Mouse (Mus musculus) urinary bladder, adult 18-20 months (tissue): ENCODE data around the gene Rprml.
A peak's percentile ranks its signal among the peaks of the same experiment; 100 is the strongest.

Experiments used
- DNase-seq, 2 experiments: peaks; one replicate each; pipeline ENCODE4 v3.0.0; 2022; ENCODE audit warnings: low spot score in 2 of 2, mixed read lengths in 2 of 2

The Rprml gene

DNA sequence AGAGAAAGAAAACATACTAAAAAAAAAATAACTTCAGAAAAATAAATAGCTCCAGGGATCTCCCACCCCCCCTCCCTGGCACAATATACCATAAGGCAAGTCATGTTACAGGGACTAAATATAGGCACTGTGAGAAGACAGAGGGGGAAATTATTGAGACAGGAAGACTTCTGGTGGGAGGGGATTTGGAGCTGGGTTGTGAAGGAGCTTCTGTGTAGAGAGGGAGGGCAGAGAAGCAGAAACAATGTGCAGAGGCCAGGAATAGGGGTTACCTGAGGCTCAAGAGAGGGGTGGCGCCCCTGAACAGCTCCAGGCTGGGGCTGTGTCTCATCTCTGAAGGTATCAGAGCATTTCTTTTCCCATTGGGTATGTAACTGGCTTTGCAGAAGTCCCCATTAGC lies 16.3 kb downstream of the Rprml start:
- DNase-seq: no peak

DNA sequence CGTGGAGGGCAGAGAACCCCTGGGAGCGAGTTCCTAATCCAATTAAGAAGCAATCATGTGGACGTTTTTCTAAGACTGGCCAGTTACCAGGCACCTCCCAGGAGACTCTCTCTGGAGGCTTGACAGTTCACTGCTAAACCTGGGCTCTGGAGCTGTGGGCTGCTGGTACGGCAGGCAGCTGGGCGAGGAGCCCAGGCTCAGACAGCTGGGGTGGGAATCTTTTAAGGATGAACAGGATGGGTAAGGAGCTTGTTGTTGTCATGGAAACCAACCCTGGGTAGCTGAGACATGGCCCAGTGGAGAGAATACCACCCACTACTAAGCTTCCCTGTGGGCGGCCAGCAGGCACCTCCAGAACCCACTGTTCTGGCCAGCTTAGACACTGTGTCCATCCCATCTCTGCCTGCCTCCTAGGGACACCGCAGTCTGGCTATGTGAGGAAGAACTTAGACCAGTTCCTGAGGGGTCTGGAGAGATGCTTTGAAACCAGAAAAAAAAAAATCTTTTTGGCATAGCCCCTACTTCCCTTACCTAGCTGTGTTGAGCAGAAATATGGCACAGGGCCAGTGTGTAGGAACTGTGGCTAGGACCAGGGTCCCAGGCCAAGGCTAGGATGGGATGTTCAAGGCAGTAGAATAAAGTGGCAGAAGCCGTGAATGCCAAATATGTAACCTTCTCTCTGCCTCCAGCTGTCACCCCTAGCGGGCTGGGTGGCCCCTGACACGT lies 17.0 kb downstream of the Rprml start:
- DNase-seq: no peak

DNA sequence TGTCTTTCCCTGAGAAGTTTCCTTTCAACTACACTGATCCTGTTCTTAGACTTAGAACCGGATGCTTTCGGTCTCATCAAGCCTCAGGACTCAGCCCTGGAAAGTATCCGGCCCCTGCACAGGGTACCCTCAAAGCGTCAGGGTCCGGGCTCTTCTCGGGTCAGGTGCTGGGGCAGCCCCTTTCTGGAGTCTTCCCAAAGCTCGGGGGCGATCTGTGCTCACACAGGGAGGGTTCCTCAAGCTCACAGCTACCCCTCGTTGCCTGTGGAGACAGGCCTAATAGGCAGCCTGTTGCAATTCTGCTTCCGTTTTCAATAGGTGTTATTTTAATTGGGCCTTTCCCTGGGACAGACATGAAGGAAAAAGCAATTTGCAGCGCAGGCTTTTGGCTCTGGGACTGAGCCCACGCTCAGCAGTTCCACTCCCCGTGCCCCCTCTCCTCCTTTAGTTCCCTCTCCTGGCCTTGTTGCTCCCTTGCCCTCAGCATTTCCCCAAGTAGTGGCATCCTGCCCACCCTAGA lies 17.6 kb downstream of the Rprml start:
- no peak for DNase-seq

GRCm38 (mm10) chr11:103675556-103675955 lies 26.2 kb downstream of the Rprml start:
- DNase-seq: peak in 1 of 2 experiments; percentile 39

- DNase-seq: peak in 1 of 2 experiments; percentile 19
Observed at GRCm38 (mm10) chr11:103677042-103677441, 27.7 kb downstream of the Rprml start.

GRCm38 (mm10) chr11:103683667-103684334 lies 34.4 kb downstream of the Rprml start:
- no peak for DNase-seq

DNA sequence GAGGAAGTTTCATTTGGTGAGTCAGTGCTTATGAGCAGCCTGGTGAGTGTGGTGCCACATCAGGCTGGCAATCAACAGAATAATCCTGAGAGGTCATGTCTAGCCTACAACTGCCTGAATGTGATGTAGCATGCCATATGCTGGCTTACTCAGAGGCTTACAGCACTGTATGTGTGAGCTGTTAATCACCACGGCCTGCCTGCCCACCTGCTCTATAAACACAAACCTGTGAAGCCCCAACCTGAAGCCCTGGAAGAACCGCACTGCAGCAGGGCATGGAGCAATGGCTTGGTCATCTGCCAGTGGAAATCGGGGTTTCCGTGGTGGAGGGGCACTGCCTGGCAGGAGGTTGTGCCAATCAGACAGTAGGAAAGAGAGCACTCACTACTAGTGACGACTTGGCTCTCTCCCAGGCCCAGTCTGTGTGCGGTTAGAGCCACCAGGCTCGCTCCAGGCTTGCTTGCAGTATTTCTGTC lies 35.9 kb downstream of the Rprml start:
- DNase-seq: no peak

DNA sequence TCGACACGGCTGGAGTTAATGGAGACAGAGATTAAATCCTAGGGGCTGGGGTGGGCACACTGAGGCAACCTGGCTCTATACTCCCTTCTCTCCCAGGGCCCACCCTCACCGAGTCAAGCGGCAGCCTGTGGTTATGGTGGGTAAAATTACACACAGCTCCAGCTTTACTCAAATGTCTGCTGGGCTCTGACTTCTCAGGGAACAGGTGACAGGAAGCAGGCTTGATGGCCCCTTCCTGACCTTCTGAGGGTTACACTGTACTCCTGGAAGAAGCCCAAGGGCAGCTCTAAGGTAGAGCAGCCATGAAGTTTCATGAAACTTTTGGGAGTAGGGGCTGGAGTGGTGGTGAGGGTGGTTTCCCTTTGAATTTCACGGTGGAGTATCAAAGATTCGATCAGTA lies 37.3 kb downstream of the Rprml start:
- no peak for DNase-seq

DNA sequence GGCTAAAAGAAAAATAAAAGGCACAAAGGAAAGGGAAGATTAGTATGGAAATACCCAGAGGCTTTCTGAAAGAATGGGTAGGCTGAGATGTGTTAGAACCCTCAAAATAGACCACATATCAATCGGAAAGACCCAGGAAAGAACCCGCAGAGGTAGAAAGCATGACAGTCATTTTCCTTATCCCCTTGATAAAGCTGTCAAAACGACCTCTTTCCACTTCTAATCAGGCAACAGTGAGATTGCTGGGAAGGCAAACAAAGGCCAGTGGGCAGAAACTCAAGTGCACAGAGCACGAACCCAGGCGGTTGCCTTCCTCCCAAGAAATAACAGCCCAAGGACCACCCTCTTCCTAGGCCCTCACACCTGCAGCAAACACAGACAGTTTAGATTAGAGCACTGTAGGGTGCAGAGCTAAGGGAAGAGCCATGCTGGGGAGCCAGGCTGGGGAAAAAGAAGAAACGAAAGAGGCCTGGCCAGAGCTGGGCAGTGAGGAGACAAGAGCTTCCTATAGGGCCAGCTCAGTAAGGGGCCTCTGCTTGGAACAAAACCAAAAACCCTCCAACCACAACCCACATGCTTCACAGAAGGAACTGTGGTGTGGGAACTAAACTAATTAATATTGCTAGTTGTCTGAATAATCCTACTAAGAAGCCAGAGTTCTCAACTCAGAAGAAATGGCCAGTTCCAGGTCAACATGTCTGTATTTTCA lies 39.1 kb downstream of the Rprml start:
- no peak for DNase-seq

- DNase-seq: no peak
Observed at GRCm38 (mm10) chr11:103688980-103689378, 39.6 kb downstream of the Rprml start.

GRCm38 (mm10) chr11:103691036-103691435 lies 41.7 kb downstream of the Rprml start:
- no peak for DNase-seq

GRCm38 (mm10) chr11:103693241-103693640 lies 43.9 kb downstream of the Rprml start:
- DNase-seq: no peak

DNA sequence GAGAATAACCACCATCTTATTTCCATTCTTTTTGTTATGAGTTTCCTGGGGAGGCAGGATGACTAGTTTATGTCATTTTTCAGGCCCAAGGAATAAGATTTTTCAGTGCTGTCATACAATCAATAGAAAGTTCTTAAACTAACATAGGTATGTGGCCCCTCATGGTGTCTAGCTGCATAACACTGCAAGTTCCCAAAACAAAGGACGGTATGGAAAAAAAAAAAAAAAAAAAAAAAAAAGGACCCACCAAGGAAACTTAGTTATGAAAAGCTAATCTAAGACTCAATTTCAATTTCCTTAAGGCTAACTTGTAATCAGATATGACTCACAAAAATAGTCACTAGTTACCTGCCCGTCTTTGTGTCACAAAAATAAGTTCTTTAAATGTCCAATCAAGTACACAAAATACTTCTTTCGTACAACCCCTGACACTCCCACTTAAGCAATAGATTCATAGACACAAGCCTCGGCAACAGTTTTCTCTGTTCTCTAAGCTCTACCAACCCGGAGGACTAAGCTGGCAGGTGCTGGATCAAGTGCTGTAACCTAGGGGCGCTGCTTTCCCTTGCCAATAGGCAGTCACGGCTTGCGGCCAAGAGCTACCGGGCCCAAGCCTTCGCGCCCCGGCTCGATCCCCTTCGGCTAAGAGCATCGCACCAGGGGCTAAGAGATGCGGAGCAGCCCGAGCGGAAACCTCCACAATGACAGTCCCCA lies 47.6 kb downstream of the Rprml start:
- no peak for DNase-seq

GRCm38 (mm10) chr11:103697565-103698176 lies 48.3 kb downstream of the Rprml start, which contains the start of gene Gosr2:
Gene Gosr2, minus strand, starts transcription at chr11:103697898.
- peak; percentile 87 to 91 for DNase-seq

- no peak for DNase-seq
Observed at GRCm38 (mm10) chr11:103698226-103698625, 48.9 kb downstream of the Rprml start.
